Mouse (Mus musculus): ENCODE measurements at regions not wholly inside any gene's neighbourhood (a gene's known extent, or its start where the extent isn't known, plus 50 kb on each side); places are given as distances from the start of the nearest gene placed in this dataset.

GRCm38 (mm10) chr4:9144226-9145215 lies 905.7 kb upstream of the Car8 start:
- 85% methylated on average over 9 of the region's 9 CpGs for WGBS
- ATAC-seq (ENCODE audit: insufficient number of reproducible peaks, insufficient read depth, low FRiP score, low TSS enrichment), result no peak
- H3K27ac ChIP-seq, result no peak overlapping the region
- peaks cover 9% of the 10 kb centered on the region; the same call in 1 of the 2 replicates for H3K4me1 ChIP-seq
- no peaks in the 10 kb centered on the region for H3K9me3 ChIP-seq
- no peak overlapping the region for H3K4me2 ChIP-seq (replicated peaks)
- no peak overlapping the region for H3K9ac ChIP-seq
- no peak overlapping the region for H3K4me3 ChIP-seq
- H3K36me3 ChIP-seq, result no peaks in the 10 kb centered on the region
- H3K27me3 ChIP-seq, result no peaks in the 10 kb centered on the region

GRCm38 (mm10) chr4:9143087-9143486 lies 904.2 kb upstream of the Car8 start:
- Histone ChIP-seq H3K27me3 (no peaks in the 10 kb centered on the region), H3K9me3 (no peaks in the 10 kb centered on the region), H3K4me3 (no peak overlapping the region), H3K4me2 (replicated peaks) (no peak overlapping the region), H3K27ac (no peak overlapping the region), H3K4me1 (peaks cover 9% of the 10 kb centered on the region; the same call in 1 of the 2 replicates), H3K36me3 (no peaks in the 10 kb centered on the region), H3K9ac (no peak overlapping the region)
- WGBS, result 87% methylated on average over 3 of the region's 3 CpGs
- no peak for ATAC-seq (ENCODE audit: insufficient number of reproducible peaks, insufficient read depth, low FRiP score, low TSS enrichment)

- no peak overlapping the region for H3K4me2 ChIP-seq (replicated peaks)
- 89% methylated on average over 16 of the region's 16 CpGs for WGBS
- no peak overlapping the region for H3K27ac ChIP-seq
- no peak overlapping the region for H3K9ac ChIP-seq
- no peak for ATAC-seq (ENCODE audit: insufficient number of reproducible peaks, insufficient read depth, low FRiP score, low TSS enrichment)
- no peaks in the 10 kb centered on the region for H3K27me3 ChIP-seq
- H3K36me3 ChIP-seq, result no peaks in the 10 kb centered on the region
- peaks cover under 1% of the 10 kb centered on the region; the same call in 1 of the 2 replicates for H3K4me1 ChIP-seq
- no peaks in the 10 kb centered on the region for H3K9me3 ChIP-seq
- H3K4me3 ChIP-seq, result no peak overlapping the region
Measured at GRCm38 (mm10) chr4:9141946-9142683, 903.3 kb upstream of the Car8 start.

- WGBS, result 80% methylated on average over 3 of the region's 3 CpGs
Measured at GRCm38 (mm10) chr4:9140691-9141090, 901.9 kb upstream of the Car8 start.

GRCm38 (mm10) chr4:9136657-9137056 lies 897.8 kb upstream of the Car8 start:
- 50% methylated on average over 13 of the region's 13 CpGs for WGBS
- Histone ChIP-seq H3K9ac (no peak overlapping the region), H3K4me3 (no peak overlapping the region), H3K27ac (0 out of 2 replicates have a peak overlapping the region, but pooled peaks have one; percentile 1), H3K4me2 (replicated peaks) (peak overlapping the region; percentile 49), H3K27me3 (no peaks in the 10 kb centered on the region), H3K4me1 (peaks cover 10% of the 10 kb centered on the region; the same call in 1 of the 2 replicates), H3K9me3 (no peaks in the 10 kb centered on the region), H3K36me3 (no peaks in the 10 kb centered on the region)
- ATAC-seq (ENCODE audit: insufficient number of reproducible peaks, insufficient read depth, low FRiP score, low TSS enrichment), result no peak

More at GRCm38 (mm10) chr4:9140691-9141090, 901.9 kb upstream of the Car8 start:
- ATAC-seq (ENCODE audit: insufficient number of reproducible peaks, insufficient read depth, low FRiP score, low TSS enrichment), result no peak
- no peak overlapping the region for H3K27ac ChIP-seq
- H3K4me3 ChIP-seq, result no peak overlapping the region
- no peak overlapping the region for H3K4me2 ChIP-seq (replicated peaks)
- H3K9me3 ChIP-seq, result no peaks in the 10 kb centered on the region
- no peaks in the 10 kb centered on the region for H3K27me3 ChIP-seq
- H3K36me3 ChIP-seq, result no peaks in the 10 kb centered on the region
- H3K4me1 ChIP-seq, result peaks cover 6% of the 10 kb centered on the region; the same call in 1 of the 2 replicates
- H3K9ac ChIP-seq, result no peak overlapping the region

- peak; percentile 70 for ATAC-seq (ENCODE audit: insufficient number of reproducible peaks, insufficient read depth, low FRiP score, low TSS enrichment)
- H3K9ac ChIP-seq, result peak overlapping the region; percentile 28; the same call in 1 of the 2 replicates
- 15% methylated on average over 10 of the region's 10 CpGs for WGBS
- H3K9me3 ChIP-seq, result no peaks in the 10 kb centered on the region
- 0 out of 2 replicates have a peak overlapping the region, but pooled peaks have one; percentile 1 for H3K27ac ChIP-seq
- peak overlapping the region; percentile 19; the same call in 1 of the 2 replicates for H3K4me3 ChIP-seq
- peaks cover 10% of the 10 kb centered on the region; the same call in 1 of the 2 replicates for H3K4me1 ChIP-seq
- no peaks in the 10 kb centered on the region for H3K27me3 ChIP-seq
- H3K4me2 ChIP-seq (replicated peaks), result peak overlapping the region; percentile 49
- no peaks in the 10 kb centered on the region for H3K36me3 ChIP-seq
Measured at GRCm38 (mm10) chr4:9136188-9136569, 897.3 kb upstream of the Car8 start.

- peak; percentile 75 for ATAC-seq (ENCODE audit: insufficient number of reproducible peaks, insufficient read depth, low FRiP score, low TSS enrichment)
- Histone ChIP-seq H3K9ac (0 out of 2 replicates have a peak overlapping the region, but pooled peaks have one; percentile 28), H3K9me3 (no peaks in the 10 kb centered on the region), H3K4me3 (peak overlapping the region; percentile 19; the same call in 1 of the 2 replicates), H3K27me3 (no peaks in the 10 kb centered on the region), H3K27ac (no peak overlapping the region), H3K4me2 (replicated peaks) (peak overlapping the region; percentile 49), H3K4me1 (peaks cover 10% of the 10 kb centered on the region; the same call in 1 of the 2 replicates), H3K36me3 (no peaks in the 10 kb centered on the region)
- 9% methylated on average over 21 of the region's 21 CpGs for WGBS
Measured at GRCm38 (mm10) chr4:9135481-9136187, 896.8 kb upstream of the Car8 start.

- H3K36me3 ChIP-seq, result no peaks in the 10 kb centered on the region
Measured at GRCm38 (mm10) chr4:9133695-9134094, 894.9 kb upstream of the Car8 start.

GRCm38 (mm10) chr4:9132982-9133625 lies 894.3 kb upstream of the Car8 start:
- Histone ChIP-seq H3K4me3 (no peak overlapping the region), H3K36me3 (no peaks in the 10 kb centered on the region), H3K4me2 (replicated peaks) (no peak overlapping the region), H3K9me3 (no peaks in the 10 kb centered on the region), H3K27me3 (no peaks in the 10 kb centered on the region), H3K4me1 (peaks cover 10% of the 10 kb centered on the region; the same call in 1 of the 2 replicates), H3K27ac (no peak overlapping the region), H3K9ac (no peak overlapping the region)
- WGBS, result 63% methylated on average over 12 of the region's 12 CpGs
- no peak for ATAC-seq (ENCODE audit: insufficient number of reproducible peaks, insufficient read depth, low FRiP score, low TSS enrichment)

More at GRCm38 (mm10) chr4:9133695-9134094, 894.9 kb upstream of the Car8 start:
- no peaks in the 10 kb centered on the region for H3K9me3 ChIP-seq
- no peaks in the 10 kb centered on the region for H3K27me3 ChIP-seq
- H3K9ac ChIP-seq, result no peak overlapping the region
- no peak overlapping the region for H3K4me2 ChIP-seq (replicated peaks)
- no peak for ATAC-seq (ENCODE audit: insufficient number of reproducible peaks, insufficient read depth, low FRiP score, low TSS enrichment)
- H3K27ac ChIP-seq, result no peak overlapping the region
- H3K4me3 ChIP-seq, result no peak overlapping the region
- peaks cover 10% of the 10 kb centered on the region; the same call in 1 of the 2 replicates for H3K4me1 ChIP-seq
- WGBS, result 75% methylated on average over 2 of the region's 2 CpGs

- Histone ChIP-seq H3K36me3 (no peaks in the 10 kb centered on the region), H3K4me2 (replicated peaks) (no peak overlapping the region), H3K27ac (no peak overlapping the region), H3K4me3 (no peak overlapping the region), H3K9me3 (no peaks in the 10 kb centered on the region), H3K27me3 (no peaks in the 10 kb centered on the region), H3K9ac (no peak overlapping the region), H3K4me1 (peaks cover 10% of the 10 kb centered on the region; the same call in 1 of the 2 replicates)
- no peak for ATAC-seq (ENCODE audit: insufficient number of reproducible peaks, insufficient read depth, low FRiP score, low TSS enrichment)
- WGBS, result 82% methylated on average over 6 of the region's 6 CpGs
Measured at GRCm38 (mm10) chr4:9132356-9132755, 893.5 kb upstream of the Car8 start.
